Mouse (Mus musculus): ENCODE measurements around the gene Ampd1. TPM values are rescaled to one million over a fixed set of nuclear protein-coding genes. Genes with fewer than 3 reads are reported as not detected.

The Ampd1 gene
- polyA plus RNA-seq, 1 experiment from 2014 or later = 0.13 TPM

GRCm38 (mm10) chr3:103081051-103081450, 7.2 kb downstream of the Ampd1 start:
- WGBS (ENCODE audit: insufficient replicate concordance) = 65% methylated on average over 11 of the region's 11 CpGs
- no peak overlapping the region for H3K4me2 ChIP-seq
- no peak overlapping the region for H3K4me3 ChIP-seq
- no peaks in the 10 kb centered on the region for H3K36me3 ChIP-seq
- no peak for ATAC-seq
- no peak overlapping the region for H3K9ac ChIP-seq
- no peaks in the 10 kb centered on the region for H3K9me3 ChIP-seq (replicated peaks)
- H3K27me3 ChIP-seq (replicated peaks) = no peaks in the 10 kb centered on the region
- no peaks in the 10 kb centered on the region for H3K4me1 ChIP-seq
- H3K27ac ChIP-seq = no peak overlapping the region

DNA sequence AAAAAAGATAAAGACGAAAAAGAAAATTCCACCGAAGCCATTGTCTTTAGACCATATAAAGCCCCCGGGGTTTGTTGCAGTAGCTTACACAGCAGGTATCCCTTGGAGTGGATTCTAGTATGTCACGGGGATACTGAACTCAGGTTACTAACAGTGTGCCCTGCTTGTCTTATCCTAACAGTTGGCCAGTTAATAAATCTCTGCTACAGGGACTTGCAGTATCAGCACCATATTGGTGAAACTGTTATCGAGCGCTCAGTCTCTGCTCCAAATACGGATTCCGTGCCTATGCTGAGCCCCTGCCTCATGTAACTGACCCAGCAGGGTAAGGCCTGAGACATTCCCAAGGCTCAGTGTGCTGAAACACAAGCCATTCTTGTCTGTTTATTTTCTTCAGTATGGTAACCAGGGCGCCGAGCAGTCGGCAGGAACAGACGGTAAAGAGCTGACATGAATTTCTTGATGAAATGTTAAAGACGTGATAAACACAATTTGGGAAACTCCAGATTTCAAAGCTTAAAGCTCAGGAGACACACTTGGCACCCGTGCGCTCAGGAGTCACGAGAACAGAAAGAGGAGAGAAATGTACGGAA, 8.1 kb downstream of the Ampd1 start:
- ATAC-seq = no peak

DNA sequence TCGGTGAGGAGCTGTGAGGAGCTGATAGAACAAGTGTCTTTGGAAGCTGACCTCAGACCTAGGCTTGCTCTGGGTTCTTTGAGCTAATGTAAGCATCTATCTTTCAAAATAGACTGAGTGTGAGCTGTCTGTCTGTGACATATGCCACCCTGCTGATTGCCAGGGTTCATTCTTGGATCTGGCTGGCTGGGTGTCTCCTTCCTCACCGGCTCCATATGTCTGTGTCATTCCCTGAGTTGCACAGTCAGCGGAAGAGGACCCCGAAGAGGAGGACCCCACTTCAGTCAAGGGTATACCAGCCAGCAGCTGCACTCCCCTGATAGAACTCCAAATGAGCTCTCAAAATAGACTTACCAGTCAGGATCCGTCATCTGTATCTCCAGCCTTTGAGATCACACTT, 8.9 kb downstream of the Ampd1 start:
- Histone ChIP-seq H3K4me2 (no peak overlapping the region), H3K4me3 (no peak overlapping the region), H3K4me1 (no peaks in the 10 kb centered on the region), H3K36me3 (no peaks in the 10 kb centered on the region), H3K27me3 (replicated peaks) (no peaks in the 10 kb centered on the region), H3K9me3 (replicated peaks) (no peaks in the 10 kb centered on the region), H3K27ac (no peak overlapping the region), H3K9ac (no peak overlapping the region)
- WGBS (ENCODE audit: insufficient replicate concordance) = 65% methylated on average over 5 of the region's 5 CpGs
- no peak for ATAC-seq

More for the DNA sequence above, 8.1 kb downstream of the Ampd1 start:
- 81% methylated on average over 17 of the region's 17 CpGs for WGBS (ENCODE audit: insufficient replicate concordance)
- no peak overlapping the region for H3K9ac ChIP-seq
- no peaks in the 10 kb centered on the region for H3K36me3 ChIP-seq
- H3K4me3 ChIP-seq = no peak overlapping the region
- H3K4me2 ChIP-seq = no peak overlapping the region
- no peaks in the 10 kb centered on the region for H3K9me3 ChIP-seq (replicated peaks)
- H3K27me3 ChIP-seq (replicated peaks) = no peaks in the 10 kb centered on the region
- no peak overlapping the region for H3K27ac ChIP-seq
- H3K4me1 ChIP-seq = no peaks in the 10 kb centered on the region

GRCm38 (mm10) chr3:103085986-103086385, 12.2 kb downstream of the Ampd1 start:
- H3K27me3 ChIP-seq (replicated peaks) = no peaks in the 10 kb centered on the region
- H3K27ac ChIP-seq = no peak overlapping the region
- ATAC-seq = no peak
- H3K9me3 ChIP-seq (replicated peaks) = no peaks in the 10 kb centered on the region
- no peaks in the 10 kb centered on the region for H3K4me1 ChIP-seq
- 54% methylated on average over 3 of the region's 3 CpGs for WGBS (ENCODE audit: insufficient replicate concordance)
- no peak overlapping the region for H3K4me2 ChIP-seq
- H3K9ac ChIP-seq = no peak overlapping the region
- H3K4me3 ChIP-seq = no peak overlapping the region
- no peaks in the 10 kb centered on the region for H3K36me3 ChIP-seq

- H3K9me3 ChIP-seq (replicated peaks) = no peaks in the 10 kb centered on the region
- H3K4me2 ChIP-seq = no peak overlapping the region
- no peak overlapping the region for H3K9ac ChIP-seq
- ATAC-seq = no peak
- H3K27me3 ChIP-seq (replicated peaks) = peaks cover 14% of the 10 kb centered on the region
- no peak overlapping the region for H3K4me3 ChIP-seq
- no peaks in the 10 kb centered on the region for H3K36me3 ChIP-seq
- 52% methylated on average over 2 of the region's 2 CpGs for WGBS (ENCODE audit: insufficient replicate concordance)
- no peak overlapping the region for H3K27ac ChIP-seq
- H3K4me1 ChIP-seq = peaks cover 5% of the 10 kb centered on the region
These were observed 17.9 kb downstream of the Ampd1 start for GRCm38 (mm10) chr3:103091753-103092152.

DNA sequence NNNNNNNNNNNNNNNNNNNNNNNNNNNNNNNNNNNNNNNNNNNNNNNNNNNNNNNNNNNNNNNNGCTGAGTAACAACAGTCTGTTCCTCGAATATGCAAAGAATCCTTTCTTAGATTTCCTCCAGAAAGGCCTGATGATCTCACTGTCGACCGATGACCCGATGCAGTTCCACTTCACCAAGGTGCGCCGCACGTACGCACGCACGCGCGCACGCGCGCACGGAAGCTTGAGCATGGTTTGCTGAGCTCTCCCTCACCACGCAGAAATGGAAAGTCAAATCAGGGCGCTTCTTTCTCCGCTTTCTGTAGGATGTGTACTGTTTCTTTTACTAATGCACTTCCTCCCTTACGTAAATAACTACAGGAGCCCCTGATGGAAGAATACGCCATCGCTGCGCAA, 24.8 kb downstream of the Ampd1 start:
- no peak for ATAC-seq

DNA sequence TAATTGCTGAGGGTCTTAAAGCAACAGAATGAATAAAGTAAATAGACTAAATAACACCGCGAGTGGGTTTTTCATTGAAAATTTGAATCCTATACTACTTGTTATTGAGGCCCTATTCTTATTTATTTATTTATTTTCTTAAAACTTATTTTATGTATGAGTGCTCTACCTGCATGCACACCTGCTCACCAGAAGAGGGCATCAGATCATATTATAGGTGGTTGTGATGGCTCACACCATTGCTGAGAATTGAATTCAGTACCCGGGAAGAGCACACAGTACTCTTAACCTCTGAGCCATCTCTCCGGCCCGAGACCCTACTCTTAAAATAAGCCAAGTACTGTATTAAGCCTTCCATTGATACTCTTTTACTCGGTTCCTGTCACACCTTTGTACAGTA, 25.9 kb downstream of the Ampd1 start:
- no peak for ATAC-seq
- H3K9ac ChIP-seq = no peak overlapping the region
- H3K27ac ChIP-seq = no peak overlapping the region
- no peaks in the 10 kb centered on the region for H3K9me3 ChIP-seq (replicated peaks)
- H3K4me3 ChIP-seq = no peak overlapping the region
- no peaks in the 10 kb centered on the region for H3K36me3 ChIP-seq
- H3K27me3 ChIP-seq (replicated peaks) = peaks cover 12% of the 10 kb centered on the region
- peaks cover 36% of the 10 kb centered on the region for H3K4me1 ChIP-seq
- 62% methylated on average over 6 of the region's 6 CpGs for WGBS (ENCODE audit: insufficient replicate concordance)
- H3K4me2 ChIP-seq = no peak overlapping the region

More for the DNA sequence above, 24.8 kb downstream of the Ampd1 start:
- no peaks in the 10 kb centered on the region for H3K9me3 ChIP-seq (replicated peaks)
- no peak overlapping the region for H3K27ac ChIP-seq
- H3K27me3 ChIP-seq (replicated peaks) = peaks cover 18% of the 10 kb centered on the region
- no peak overlapping the region for H3K9ac ChIP-seq
- peaks cover 25% of the 10 kb centered on the region for H3K4me1 ChIP-seq
- no peaks in the 10 kb centered on the region for H3K36me3 ChIP-seq
- 64% methylated on average over 23 of the region's 23 CpGs for WGBS (ENCODE audit: insufficient replicate concordance)
- no peak overlapping the region for H3K4me3 ChIP-seq
- H3K4me2 ChIP-seq = no peak overlapping the region

GRCm38 (mm10) chr3:103100735-103101134, 26.9 kb downstream of the Ampd1 start:
- Histone ChIP-seq H3K4me2 (no peak overlapping the region), H3K27ac (no peak overlapping the region), H3K36me3 (no peaks in the 10 kb centered on the region), H3K4me1 (peaks cover 43% of the 10 kb centered on the region), H3K9me3 (replicated peaks) (no peaks in the 10 kb centered on the region), H3K9ac (no peak overlapping the region), H3K27me3 (replicated peaks) (peaks cover 9% of the 10 kb centered on the region; the same call in 1 of the 2 replicates), H3K4me3 (no peak overlapping the region)
- 30% methylated on average over 2 of the region's 2 CpGs for WGBS (ENCODE audit: insufficient replicate concordance)
- ATAC-seq = no peak

DNA sequence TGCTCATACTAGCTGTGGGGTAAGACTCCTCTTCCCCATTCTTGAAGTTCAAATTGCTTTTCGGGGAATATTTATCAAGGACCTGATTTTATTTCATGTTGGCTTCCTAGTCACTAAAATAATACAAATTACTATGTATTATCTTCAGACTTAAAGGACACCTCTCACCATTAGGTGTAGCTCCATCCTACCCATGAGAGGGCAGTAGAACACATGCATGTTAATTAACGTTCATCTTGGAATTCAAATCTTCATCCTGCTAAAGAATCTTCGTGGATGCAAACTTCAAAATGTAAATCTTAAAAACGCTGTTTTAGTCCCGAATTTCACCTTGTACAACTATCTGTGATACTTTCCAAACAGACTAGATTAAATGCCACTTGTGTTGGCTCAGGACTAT, 27.4 kb downstream of the Ampd1 start:
- Histone ChIP-seq H3K9ac (no peak overlapping the region), H3K4me2 (peak overlapping the region; percentile 99), H3K27ac (no peak overlapping the region), H3K9me3 (replicated peaks) (no peaks in the 10 kb centered on the region), H3K4me1 (peaks cover 48% of the 10 kb centered on the region), H3K36me3 (no peaks in the 10 kb centered on the region), H3K27me3 (replicated peaks) (peaks cover 9% of the 10 kb centered on the region; the same call in 1 of the 2 replicates), H3K4me3 (no peak overlapping the region)
- ATAC-seq = no peak
- 53% methylated on average over 5 of the region's 5 CpGs for WGBS (ENCODE audit: insufficient replicate concordance)

DNA sequence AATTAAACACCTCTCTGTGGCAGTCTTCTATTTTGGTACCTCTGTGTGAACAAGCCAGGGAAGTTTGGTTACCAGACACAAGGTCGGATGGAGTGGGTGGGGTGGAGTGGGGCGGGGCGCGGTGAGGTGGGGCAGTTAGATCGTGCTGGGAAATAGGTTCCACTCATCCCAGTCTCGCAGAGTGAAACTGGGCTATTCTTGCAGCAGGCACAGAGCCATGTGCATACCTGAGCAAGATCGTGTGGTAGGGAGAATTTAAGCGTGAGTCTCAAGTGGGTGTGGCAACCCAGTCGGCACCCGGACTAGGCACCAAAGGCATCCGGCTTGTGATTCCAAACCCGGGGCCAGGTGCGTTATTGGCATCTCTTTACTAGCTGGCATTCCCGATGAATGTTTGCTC, 28.1 kb downstream of the Ampd1 start:
- H3K9ac ChIP-seq = peak overlapping the region; percentile 91
- peak; percentile 58 for ATAC-seq
- H3K27ac ChIP-seq = peak overlapping the region; percentile 92
- peak overlapping the region; percentile 84 for H3K4me3 ChIP-seq
- 1% methylated on average over 14 of the region's 14 CpGs for WGBS (ENCODE audit: insufficient replicate concordance)
- H3K27me3 ChIP-seq (replicated peaks) = peaks cover 9% of the 10 kb centered on the region; the same call in 1 of the 2 replicates
- no peaks in the 10 kb centered on the region for H3K36me3 ChIP-seq
- peaks cover 52% of the 10 kb centered on the region for H3K4me1 ChIP-seq
- no peaks in the 10 kb centered on the region for H3K9me3 ChIP-seq (replicated peaks)
- peak overlapping the region; percentile 99 for H3K4me2 ChIP-seq

DNA sequence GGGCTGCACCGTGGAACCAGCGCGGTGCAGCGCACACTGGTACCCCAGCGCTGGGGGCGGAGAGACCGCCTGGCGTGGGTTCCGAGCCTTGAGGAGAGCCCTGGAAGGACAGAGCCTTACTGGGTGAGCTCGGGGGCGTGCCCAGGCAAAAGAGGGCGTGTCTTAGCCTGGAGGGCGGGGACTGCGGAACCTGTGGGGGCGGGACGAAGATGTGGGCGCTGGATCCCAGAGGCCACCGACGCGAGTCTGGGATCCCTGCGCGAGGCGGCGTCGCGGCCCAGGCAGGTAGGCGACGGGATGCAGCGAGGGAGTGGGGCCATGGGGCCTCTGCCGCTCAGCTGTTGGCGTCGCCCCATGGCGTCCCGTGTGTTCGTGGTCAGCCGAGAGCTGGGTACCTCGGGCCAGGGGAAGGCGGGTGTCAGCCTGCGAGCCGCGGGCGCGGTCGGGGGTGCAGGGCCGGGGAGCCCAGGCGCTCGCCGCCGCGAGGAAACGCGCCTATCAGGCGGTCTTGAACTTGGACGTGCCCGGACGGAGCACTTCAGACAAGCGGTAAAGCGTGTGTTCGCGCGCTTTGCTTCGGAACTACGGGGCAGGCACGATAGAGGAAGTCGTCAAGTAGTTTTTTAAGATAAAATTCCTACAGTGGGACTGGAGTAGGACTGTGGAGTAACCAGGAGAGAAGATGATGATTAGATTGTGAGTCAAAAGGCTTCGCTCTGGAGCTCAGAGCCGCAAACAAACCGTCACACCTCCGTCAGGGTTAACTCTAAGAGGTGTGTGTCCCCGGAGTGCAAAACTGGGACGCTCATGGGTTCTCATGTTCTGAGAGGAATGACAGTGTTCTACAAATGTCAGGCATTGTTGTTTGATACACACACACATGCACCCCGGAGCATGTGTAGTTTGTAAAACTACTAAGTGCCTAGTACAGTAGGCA, 28.9 kb downstream of the Ampd1 start, which contains the start of gene Dennd2c:
Gene Dennd2c (plus strand): TSS at position 151 of the 937 bp plus-strand sequence.
- 1% methylated on average over 72 of the region's 72 CpGs for WGBS (ENCODE audit: insufficient replicate concordance)
- Histone ChIP-seq H3K9ac (peak within 1 kb of the TSS; percentile 91), H3K36me3 (no peaks in the 10 kb centered on the region), H3K4me1 (peaks cover 60% of the 10 kb centered on the region), H3K27ac (peak within 1 kb of the TSS; percentile 92), H3K4me2 (peak within 1 kb of the TSS; percentile 99), H3K27me3 (replicated peaks) (peaks cover 9% of the 10 kb centered on the region; the same call in 1 of the 2 replicates), H3K9me3 (replicated peaks) (no peaks in the 10 kb centered on the region), H3K4me3 (peak within 1 kb of the TSS; percentile 84)
- peak; percentile 94 for ATAC-seq

All from liver, embryonic 12.5 days (tissue).